Mouse (Mus musculus) hindbrain, postnatal 0 days (tissue): ENCODE results near the gene Ano9. TPM values are rescaled to one million over a fixed set of nuclear protein-coding genes. Genes with fewer than 3 reads are reported as not detected.

Experiments used
- ATAC-seq: fragments of 200-750 bp; cut with Nextera tagmentation; 2 replicates; pipeline ENCODE4 v1.8.0; 2017; ENCODE audit warnings: mild to moderate bottlenecking, moderate TSS enrichment, moderate library complexity
- DNase-seq: peaks from one replicate; pipeline ENCODE4 v3.0.0-alpha.2; 2015; ENCODE audit warnings: low spot score
- H3K27ac ChIP-seq: fragments of 300-500 bp; sonication (generic); 2 replicates; pipeline ENCODE4 v1.5.1; 2014; ENCODE audit warnings: mild to moderate bottlenecking
- H3K27me3 ChIP-seq: fragments of 300-500 bp; sonication (generic); 2 replicates; pipeline ENCODE4 v1.6.1; 2014; ENCODE audit warnings: low read length, mixed read lengths; ENCODE audit not compliant: insufficient read depth
- H3K36me3 ChIP-seq: fragments of 300-500 bp; sonication (generic); 2 replicates; pipeline ENCODE4 v1.6.1; 2014; ENCODE audit warnings: low read length, mixed read lengths; ENCODE audit not compliant: insufficient read depth
- H3K4me1 ChIP-seq: fragments of 300-500 bp; sonication (generic); 2 replicates; pipeline ENCODE4 v1.6.1; 2014; ENCODE audit warnings: antibody characterized with exemption, low read length, mixed read lengths; ENCODE audit not compliant: insufficient read depth
- H3K4me2 ChIP-seq: fragments of 300-500 bp; sonication (generic); 2 replicates; pipeline ENCODE4 v1.6.1; 2014; ENCODE audit warnings: low read depth, mild to moderate bottlenecking, low read length, moderate library complexity, mixed read lengths
- H3K4me3 ChIP-seq: fragments of 300-500 bp; sonication (generic); 2 replicates; pipeline ENCODE4 v1.5.1; 2014; ENCODE audit warnings: low read length
- H3K9ac ChIP-seq: fragments of 300-500 bp; sonication (generic); replicated peaks from 2 replicates; pipeline ENCODE4 v1.6.1; 2014; ENCODE audit warnings: mild to moderate bottlenecking, low read length, moderate library complexity, mixed read lengths
- H3K9me3 ChIP-seq: fragments of 300-500 bp; sonication (generic); 2 replicates; pipeline ENCODE4 v1.6.1; 2016; ENCODE audit warnings: low read length, mixed read lengths
- CTCF ChIP-seq: IDR thresholded peaks from 2 replicates; pipeline ENCODE4 v1.5.1; 2016; ENCODE audit warnings: antibody characterized with exemption, control low read depth, low read depth
- WGBS: fragments of 180-500 bp; shearing (Covaris S2); extraction: QIAGEN DNeasy Blood & Tissue Kit; methylation state at CpG from one replicate; pipeline ENCODE4 v1.1.7; 2014; 5-methylcytosine and 5-hydroxymethylcytosine counted together
- polyA plus RNA-seq: library from polyadenylated mRNA; unstranded; fragments of >200 nt; fragmentation: Nextera tagmentation; extraction: Ambion mirVana; gene quantifications from 2 replicates; pipeline ENCODE4 v1.2.1, GENCODE M21; 2015
- total RNA-seq: library from RNA; depleted of rRNA; stranded (reverse); fragments of >200 nt; gene quantifications from 2 replicates; pipeline ENCODE4 v1.2.3, GENCODE M21; 2014

Ano9 gene
- total and polyA plus RNA-seq, 2 experiments from 2014 or later: 0.66 to 2.1 TPM

DNA sequence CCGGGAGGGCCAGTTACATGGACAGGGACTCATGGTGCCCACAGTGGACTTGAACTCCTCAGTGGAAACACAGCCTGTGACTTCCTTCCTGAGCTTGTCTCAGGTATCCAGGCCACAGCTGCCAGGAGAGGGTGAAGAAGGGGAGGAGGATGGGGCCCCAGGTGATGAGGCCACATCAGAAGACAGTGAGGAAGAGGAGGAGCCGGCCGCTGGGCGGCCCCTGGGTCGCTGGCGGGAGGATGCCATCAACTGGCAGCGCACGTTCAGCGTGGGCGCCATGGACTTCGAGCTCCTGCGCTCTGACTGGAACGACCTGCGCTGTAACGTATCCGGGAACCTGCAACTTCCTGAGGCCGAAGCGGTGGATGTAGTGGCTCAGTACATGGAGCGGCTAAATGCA lies 49.3 kb downstream of the Ano9 start:
- H3K4me2 ChIP-seq: no peak overlapping the region
- no peak for TF ChIP-seq CTCF
- no peak overlapping the region for H3K27ac ChIP-seq
- peaks cover 11% of the 10 kb centered on the region for H3K4me1 ChIP-seq
- H3K9ac ChIP-seq: no peak overlapping the region
- no peaks in the 10 kb centered on the region for H3K27me3 ChIP-seq
- DNase-seq (no peak), ATAC-seq (no peak)
- H3K36me3 ChIP-seq: peaks cover 44% of the 10 kb centered on the region
- 80% methylated on average over 19 of the region's 19 CpGs for WGBS
- no peaks in the 10 kb centered on the region for H3K9me3 ChIP-seq
- no peak overlapping the region for H3K4me3 ChIP-seq

DNA sequence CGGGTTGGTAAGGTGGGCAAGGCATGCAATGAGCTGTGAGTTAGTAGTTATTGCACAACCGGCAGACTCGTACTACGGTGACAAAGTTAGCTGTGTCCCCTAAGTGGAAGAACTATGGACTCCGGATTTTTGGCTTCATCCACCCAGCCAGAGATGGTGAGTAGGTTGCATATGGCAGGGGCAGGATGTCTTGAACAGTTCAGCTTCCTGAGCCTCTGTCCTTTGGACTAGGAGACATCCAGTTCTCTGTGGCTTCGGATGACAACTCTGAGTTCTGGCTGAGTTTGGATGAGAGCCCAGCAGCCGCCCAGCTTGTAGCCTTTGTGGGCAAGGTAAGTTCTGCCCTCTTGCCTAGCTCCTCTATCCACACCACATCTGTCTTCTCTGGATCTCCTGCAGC lies 53.0 kb downstream of the Ano9 start:
- ATAC-seq: no peak
- Histone ChIP-seq H3K4me2 (no peak overlapping the region), H3K27ac (no peak overlapping the region), H3K9ac (no peak overlapping the region), H3K36me3 (peaks cover 44% of the 10 kb centered on the region), H3K4me3 (no peak overlapping the region), H3K9me3 (no peaks in the 10 kb centered on the region), H3K4me1 (peaks cover 14% of the 10 kb centered on the region), H3K27me3 (no peaks in the 10 kb centered on the region)
- DNase-seq: no peak
- 86% methylated on average over 7 of the region's 7 CpGs for WGBS
- no peak for TF ChIP-seq CTCF

DNA sequence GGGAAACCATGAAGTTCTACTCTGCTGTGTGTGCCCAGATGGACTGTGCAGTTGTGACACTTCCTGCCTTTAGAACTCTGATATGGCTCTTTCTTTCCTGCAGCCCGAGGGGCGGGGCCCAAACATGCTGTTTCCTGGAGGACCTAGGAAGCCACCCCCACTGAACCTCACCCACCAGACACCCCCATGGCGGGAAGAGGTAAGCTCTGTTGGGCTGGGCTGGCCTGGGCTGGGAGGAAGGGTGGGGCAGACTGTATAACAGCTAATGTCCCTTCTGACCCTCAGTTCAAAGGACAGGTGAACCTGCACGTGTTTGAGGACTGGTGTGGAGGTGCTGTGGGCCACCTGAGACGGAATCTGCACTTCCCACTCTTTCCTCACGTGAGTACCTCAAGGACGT lies 53.4 kb downstream of the Ano9 start:
- no peak overlapping the region for H3K27ac ChIP-seq
- H3K9me3 ChIP-seq: no peaks in the 10 kb centered on the region
- TF ChIP-seq CTCF: no peak
- H3K4me3 ChIP-seq: no peak overlapping the region
- no peak overlapping the region for H3K9ac ChIP-seq
- H3K4me2 ChIP-seq: no peak overlapping the region
- H3K27me3 ChIP-seq: no peaks in the 10 kb centered on the region
- peaks cover 14% of the 10 kb centered on the region for H3K4me1 ChIP-seq
- DNase-seq (no peak), ATAC-seq (no peak)
- peaks cover 44% of the 10 kb centered on the region for H3K36me3 ChIP-seq
- 79% methylated on average over 7 of the region's 7 CpGs for WGBS

DNA sequence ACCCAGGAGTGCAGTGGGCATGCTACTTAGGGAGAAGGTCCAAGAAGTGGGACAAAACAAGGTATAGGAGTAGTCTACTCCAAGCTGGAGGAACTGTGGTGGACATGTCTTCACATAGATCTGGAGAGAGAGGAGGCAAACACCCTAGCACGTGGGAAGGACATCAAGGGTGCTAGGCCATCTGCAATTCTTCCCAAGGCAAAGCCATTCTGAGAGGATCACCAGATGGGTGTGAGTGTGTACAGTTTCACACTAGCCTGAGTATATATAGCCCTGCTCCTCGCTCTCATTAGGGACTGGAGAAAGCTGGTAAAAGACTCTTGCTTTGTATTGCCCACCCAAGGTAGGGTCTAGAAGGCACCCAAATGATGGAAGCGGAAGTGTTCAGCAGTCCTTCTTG lies 54.3 kb downstream of the Ano9 start:
- DNase-seq: no peak

DNA sequence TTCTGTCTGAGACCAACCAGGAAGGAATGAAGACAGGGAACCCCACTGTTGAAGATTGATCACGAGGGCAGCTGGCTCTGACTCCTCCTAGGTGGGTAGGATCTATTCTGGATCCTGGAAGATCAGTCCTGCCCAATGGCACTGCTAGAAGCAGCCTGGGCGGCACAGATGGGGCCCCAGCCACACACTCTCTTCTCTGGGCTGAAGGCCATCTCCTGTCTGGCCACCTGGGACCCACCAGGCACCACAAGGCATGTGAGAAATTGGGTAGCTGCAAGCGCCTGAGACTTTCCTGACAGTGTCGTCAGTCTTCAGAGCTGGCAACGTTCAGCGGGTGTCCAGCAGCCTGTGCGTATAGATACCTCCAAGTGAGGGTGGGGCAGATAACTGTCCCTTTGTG lies 55.1 kb downstream of the Ano9 start:
- TF ChIP-seq CTCF: no peak
- DNase-seq: peak; percentile 34
- H3K4me1 ChIP-seq: peaks cover 14% of the 10 kb centered on the region
- H3K27ac ChIP-seq: 0 out of 2 replicates have a peak overlapping the region, but pooled peaks have one; percentile 92
- ATAC-seq: 0 out of 2 replicates have a peak, but pooled peaks have one; percentile 8
- H3K4me3 ChIP-seq: no peak overlapping the region
- H3K4me2 ChIP-seq: peak overlapping the region; percentile 78; the same call in 1 of the 2 replicates
- no peaks in the 10 kb centered on the region for H3K9me3 ChIP-seq
- peak overlapping the region; percentile 97; the same call in 1 of the 2 replicates for H3K9ac ChIP-seq
- WGBS: 54% methylated on average over 7 of the region's 7 CpGs
- H3K27me3 ChIP-seq: no peaks in the 10 kb centered on the region
- peaks cover 37% of the 10 kb centered on the region for H3K36me3 ChIP-seq

More for the DNA sequence above, 54.3 kb downstream of the Ano9 start:
- H3K27ac ChIP-seq: no peak overlapping the region
- no peak for ATAC-seq
- H3K9me3 ChIP-seq: no peaks in the 10 kb centered on the region
- peaks cover 44% of the 10 kb centered on the region for H3K36me3 ChIP-seq
- 91% methylated on average over 3 of the region's 3 CpGs for WGBS
- no peaks in the 10 kb centered on the region for H3K27me3 ChIP-seq
- no peak for TF ChIP-seq CTCF
- peaks cover 14% of the 10 kb centered on the region for H3K4me1 ChIP-seq
- H3K4me2 ChIP-seq: no peak overlapping the region
- H3K4me3 ChIP-seq: no peak overlapping the region
- H3K9ac ChIP-seq: no peak overlapping the region

DNA sequence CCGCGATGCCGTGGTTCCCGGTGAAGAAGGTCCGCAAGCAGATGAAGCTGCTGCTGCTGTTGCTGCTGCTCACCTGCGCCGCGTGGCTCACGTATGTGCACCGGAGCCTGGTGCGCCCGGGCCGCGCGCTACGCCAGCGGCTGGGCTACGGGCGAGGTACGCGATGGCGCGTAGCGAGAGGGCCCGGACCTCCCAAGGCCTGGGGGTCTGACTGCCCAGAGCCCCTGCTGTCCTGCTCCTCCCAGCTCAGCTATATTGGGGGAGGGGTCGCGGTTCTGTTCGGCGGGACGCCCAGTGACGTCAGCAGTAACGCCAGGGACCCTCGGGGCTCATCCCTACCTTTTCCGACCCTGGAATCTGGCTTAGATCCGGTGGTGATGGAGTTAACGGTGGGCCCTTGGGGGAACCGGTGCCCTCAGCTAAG lies 56.3 kb downstream of the Ano9 start:
- under 1% methylated on average over 36 of the region's 37 CpGs for WGBS
- H3K36me3 ChIP-seq: peaks cover 27% of the 10 kb centered on the region
- H3K4me3 ChIP-seq: peak overlapping the region; percentile 83
- H3K4me2 ChIP-seq: peak overlapping the region; percentile 78
- peak overlapping the region; percentile 97 for H3K9ac ChIP-seq
- H3K27ac ChIP-seq: peak overlapping the region; percentile 92
- H3K4me1 ChIP-seq: peaks cover 14% of the 10 kb centered on the region
- H3K9me3 ChIP-seq: no peaks in the 10 kb centered on the region
- H3K27me3 ChIP-seq: no peaks in the 10 kb centered on the region
- TF ChIP-seq CTCF: no peak
- ATAC-seq (peak; percentile 52), DNase-seq (peak; percentile 50)

DNA sequence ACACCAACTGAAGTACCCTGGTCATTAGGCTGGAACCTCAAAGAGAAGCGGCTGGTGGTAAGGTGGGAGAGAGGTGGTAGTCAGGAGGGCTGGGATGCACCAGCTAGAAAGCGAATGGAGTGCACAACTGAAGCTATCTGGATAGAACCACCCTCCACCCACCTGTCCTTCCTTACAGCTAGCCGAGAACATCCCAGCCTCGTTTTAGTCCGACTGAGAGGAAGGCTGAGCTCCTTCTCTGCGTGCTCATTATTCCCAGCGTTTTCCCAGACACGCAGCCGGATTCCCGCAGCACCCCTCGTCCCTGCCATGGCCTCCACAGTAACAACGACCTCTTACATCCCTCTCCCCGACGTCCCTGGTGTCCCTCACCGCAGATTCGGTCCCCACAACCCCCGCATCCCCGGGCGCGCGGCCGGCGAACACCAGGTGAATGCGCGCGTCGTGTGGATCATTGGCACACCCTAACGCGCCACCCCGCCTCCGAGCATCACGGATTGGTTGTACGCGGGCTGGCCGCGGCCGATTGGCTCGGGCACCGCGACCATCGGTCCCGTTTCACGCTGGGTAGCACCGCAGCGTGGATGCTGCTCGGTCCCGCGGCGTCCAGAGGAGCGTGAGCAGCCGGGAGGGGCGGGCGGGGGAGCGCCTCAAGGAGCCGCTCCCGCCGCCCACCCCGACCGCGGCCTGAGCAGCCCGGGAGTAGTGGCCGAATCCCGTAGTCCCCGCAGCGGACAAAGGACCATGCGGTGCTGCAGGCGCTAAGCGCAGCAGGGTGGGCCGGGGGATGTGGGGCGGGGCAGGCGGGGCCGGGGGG lies 57.0 kb downstream of the Ano9 start, which contains the start of gene B4galnt4:
B4galnt4 (plus strand) TSS at position 679 of the 817 bp plus-strand sequence.
- TF ChIP-seq CTCF: no peak
- Histone ChIP-seq H3K27ac (peak within 1 kb of the TSS; percentile 92), H3K9me3 (no peaks in the 10 kb centered on the region), H3K9ac (peak within 1 kb of the TSS; percentile 97), H3K4me3 (peak within 1 kb of the TSS; percentile 83), H3K27me3 (no peaks in the 10 kb centered on the region), H3K4me1 (peaks cover 14% of the 10 kb centered on the region), H3K4me2 (peak within 1 kb of the TSS; percentile 78), H3K36me3 (peaks cover 21% of the 10 kb centered on the region)
- peak; percentile 95 for ATAC-seq
- peak; percentile 97 for DNase-seq
- WGBS: 1% methylated on average over 47 of the region's 72 CpGs
